Mouse (Mus musculus) erythroid progenitor cell, adult 5-6 weeks (primary cell): ENCODE results near the gene Crebrf. TPM values are rescaled to one million over a fixed set of nuclear protein-coding genes. Genes with fewer than 3 reads are reported as not detected.

ENCODE experiments used
- ATAC-seq: replicated peaks from 2 replicates; pipeline ENCODE4 v1.8.0; 2016; ENCODE audit warnings: moderate number of reproducible peaks, mild to moderate bottlenecking, moderate TSS enrichment, inconsistent platforms; ENCODE audit not compliant: poor library complexity, low FRiP score, severe bottlenecking
- total RNA-seq, 2 experiments: library from RNA; stranded (forward) in 1 of 2; stranded (reverse) in 1 of 2; fragments of 150-400 nt in 1 of 2; fragments of 186-747, 209-891 nt in 1 of 2; gene quantifications; 2 replicates each; pipeline versions ENCODE4 v1.2.3 to v1.2.4; 2015 to 2017; ENCODE audit warnings: low replicate concordance in 2 of 2

The Crebrf gene
- total RNA-seq, 2 experiments from 2014 or later = 9.6 to 10.4 TPM

DNA sequence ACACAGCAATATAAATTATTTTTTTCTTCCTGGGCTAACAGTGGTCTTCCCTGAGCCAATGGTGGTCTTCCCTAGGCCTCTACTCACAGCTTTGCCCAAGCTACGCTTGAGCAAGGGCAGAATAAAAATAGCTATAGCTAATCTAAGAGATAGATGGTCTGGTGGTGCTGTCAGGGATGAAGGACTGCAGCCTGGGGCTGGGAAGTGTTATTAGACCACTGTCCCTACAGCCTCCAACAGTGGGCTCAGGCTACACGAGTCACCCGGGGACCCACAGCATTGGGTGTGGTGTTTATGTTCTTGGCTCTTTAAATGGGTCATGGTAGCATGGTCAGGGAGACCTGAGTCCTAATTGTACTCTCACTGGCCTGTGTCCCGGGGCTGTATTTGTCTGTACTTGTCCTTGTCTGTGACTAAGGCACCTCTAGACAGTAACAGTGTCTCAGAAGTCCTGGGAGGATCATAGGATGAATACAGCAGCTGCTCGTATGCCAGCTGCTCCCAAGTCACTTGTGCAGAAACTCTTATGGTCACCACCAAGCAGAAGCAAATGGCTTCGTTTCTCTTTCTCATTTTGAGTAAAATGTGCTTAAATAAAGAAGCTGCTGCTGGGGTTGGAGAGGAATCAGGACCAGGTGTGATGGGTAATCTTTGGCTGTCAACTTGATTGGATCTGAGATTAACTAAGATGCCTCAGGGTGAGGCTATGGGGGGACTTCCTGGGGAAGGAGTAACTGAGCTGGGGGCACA, 82.1 kb downstream of the Crebrf start:
- ATAC-seq = no peak

DNA sequence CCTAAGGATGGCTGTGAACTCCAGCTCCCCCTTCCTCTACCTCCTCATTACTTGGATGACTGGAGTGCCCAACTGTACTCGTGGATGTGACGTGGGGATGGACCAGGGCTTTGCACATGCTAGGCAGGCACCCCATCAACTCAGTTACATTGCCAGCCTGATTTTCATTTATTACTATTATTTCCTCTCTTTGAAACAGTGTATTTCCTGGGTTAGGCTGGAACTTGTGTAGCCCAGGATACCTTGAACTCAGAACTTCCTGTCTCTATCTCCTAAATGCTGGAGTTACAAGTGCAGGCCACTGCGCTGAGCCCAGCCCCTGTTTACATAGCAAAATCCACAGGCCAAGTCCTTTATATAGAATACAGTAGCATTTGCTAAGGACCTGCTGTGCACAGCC, 87.4 kb downstream of the Crebrf start:
- ATAC-seq = no peak

DNA sequence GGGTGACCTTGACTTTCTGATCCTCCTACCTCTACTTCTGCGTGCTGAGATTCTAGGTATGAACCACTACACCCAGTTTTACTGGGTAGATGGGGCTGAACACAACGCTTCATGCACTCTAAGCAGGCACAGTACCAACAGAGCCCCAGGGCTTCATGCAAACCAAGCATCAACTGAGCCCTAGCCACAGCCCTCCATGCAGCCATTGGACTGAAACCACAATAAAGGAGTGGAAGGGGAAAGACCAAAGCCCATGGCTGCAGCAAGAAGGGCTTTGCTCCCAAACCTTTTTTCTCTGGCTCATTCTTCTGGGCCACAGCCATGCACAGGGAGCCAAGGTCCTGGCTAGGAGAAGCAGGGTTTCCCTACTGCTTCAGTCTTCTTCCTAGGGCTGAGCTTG, 97.2 kb downstream of the Crebrf start:
- no peak for ATAC-seq

DNA sequence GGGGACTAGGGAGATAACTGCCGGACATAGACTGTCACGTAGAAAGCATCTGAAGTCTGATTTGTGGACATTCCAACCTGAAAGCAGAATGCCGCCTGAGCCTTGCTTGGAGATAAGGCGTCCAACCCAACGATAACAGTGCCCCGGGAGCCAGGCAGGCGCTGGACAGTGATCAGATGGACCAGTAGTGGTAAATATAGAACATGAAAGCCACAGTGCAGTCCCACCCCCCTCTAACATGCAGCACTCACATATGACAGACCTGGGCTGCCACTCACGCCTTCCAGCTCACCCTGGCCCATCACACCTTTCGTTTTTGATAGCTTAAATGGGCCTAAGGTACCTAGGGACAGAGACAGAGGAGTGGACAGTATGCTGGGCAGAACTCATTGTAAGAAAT, 98.0 kb downstream of the Crebrf start:
- ATAC-seq = no peak

DNA sequence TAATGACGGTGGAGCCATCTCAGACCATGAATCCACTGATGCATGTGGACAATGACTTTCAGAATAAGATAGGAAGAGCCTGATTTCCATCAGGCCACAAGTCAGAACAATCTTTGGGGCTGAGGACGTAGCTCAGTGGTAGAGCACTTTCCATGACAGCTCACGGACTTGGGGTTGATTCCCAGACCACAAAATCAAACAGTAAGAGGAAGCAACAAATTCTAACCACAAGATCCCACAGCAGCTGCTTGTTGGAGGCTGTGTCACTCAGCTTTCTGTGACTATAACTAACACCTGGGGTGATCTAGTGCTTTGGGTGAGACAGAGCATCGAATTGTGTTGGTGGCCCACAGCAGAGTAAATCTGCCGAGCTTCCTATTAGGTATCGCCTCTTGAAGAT, 101.4 kb downstream of the Crebrf start:
- no peak for ATAC-seq

DNA sequence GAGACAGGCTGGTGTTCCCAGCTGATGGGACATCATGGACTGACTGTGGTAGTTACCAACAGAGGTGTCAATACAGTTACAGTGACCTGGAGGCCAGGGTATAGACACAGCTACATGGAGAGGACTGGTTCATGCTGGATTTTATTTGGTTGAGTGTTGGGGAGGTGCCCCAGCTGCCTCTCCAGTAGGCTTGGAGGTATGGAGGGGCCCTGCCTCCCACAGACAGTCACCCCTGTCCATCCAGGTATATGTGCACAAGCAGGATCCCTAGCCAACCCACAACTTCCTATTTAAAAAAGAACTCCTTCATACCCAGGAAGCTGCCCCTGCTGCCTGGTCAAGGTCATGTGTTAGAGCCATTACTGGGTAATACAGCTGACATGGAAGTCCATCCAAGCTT, 102.3 kb downstream of the Crebrf start:
- ATAC-seq = no peak

DNA sequence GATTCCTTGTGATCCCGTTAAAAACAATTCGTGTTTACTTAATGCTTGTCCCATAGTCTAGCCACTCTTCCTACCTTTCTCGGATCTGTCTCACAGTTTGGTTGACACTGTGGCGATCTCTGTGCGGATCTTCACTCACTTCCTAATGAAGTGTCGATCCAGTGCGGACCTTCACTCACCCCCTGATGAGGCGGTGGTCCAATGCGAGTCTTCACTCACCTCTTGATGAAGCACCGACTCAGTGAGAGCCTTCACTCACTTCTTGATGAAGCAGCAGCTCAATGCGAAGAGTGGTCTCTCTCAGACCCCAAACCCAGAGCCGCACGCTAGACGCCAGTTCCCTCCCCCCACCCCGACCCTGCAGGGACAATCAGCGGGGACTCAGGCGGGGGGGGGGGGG, 110.7 kb downstream of the Crebrf start:
- ATAC-seq = no peak

Other genes starting within 250 kb of the Crebrf start
- gene Ergic1, start 154.2 kb upstream of the Crebrf start, total RNA-seq (2015; ENCODE audit: low replicate concordance) = 6.7 and 12.6 TPM in 2 replicates
- gene Ergic1, start 154.2 kb upstream of the Crebrf start, total RNA-seq (2017; ENCODE audit: low replicate concordance) = 3.7 and 3.9 TPM in 2 replicates
- 156 and 175 TPM in 2 replicates for gene Dusp1, start 153.5 kb upstream of the Crebrf start, total RNA-seq (2015; ENCODE audit: low replicate concordance)
- gene Dusp1, start 153.5 kb upstream of the Crebrf start, total RNA-seq (2017; ENCODE audit: low replicate concordance) = 20.0 and 35.4 TPM in 2 replicates
- gene Atp6v0e, start 52.4 kb upstream of the Crebrf start, total RNA-seq (2015; ENCODE audit: low replicate concordance) = 77.1 and 104 TPM in 2 replicates
- 81.9 and 122 TPM in 2 replicates for gene Atp6v0e, start 52.4 kb upstream of the Crebrf start, total RNA-seq (2017; ENCODE audit: low replicate concordance)
- 18.0 and 18.9 TPM in 2 replicates for gene Bnip1, start 65.4 kb downstream of the Crebrf start, total RNA-seq (2015; ENCODE audit: low replicate concordance)
- gene Bnip1, start 65.4 kb downstream of the Crebrf start, total RNA-seq (2017; ENCODE audit: low replicate concordance) = 13.9 and 16.8 TPM in 2 replicates
- gene Nkx2-5, start 129.4 kb downstream of the Crebrf start, total RNA-seq (2015; ENCODE audit: low replicate concordance) = not detected in 2 replicates
- not detected in 2 replicates for gene Nkx2-5, start 129.4 kb downstream of the Crebrf start, total RNA-seq (2017; ENCODE audit: low replicate concordance)
- gene Kifc5b, start 201.4 kb downstream of the Crebrf start, total RNA-seq (2015; ENCODE audit: low replicate concordance) = 34.8 and 41.4 TPM in 2 replicates
- 197 and 257 TPM in 2 replicates for gene Kifc5b, start 201.4 kb downstream of the Crebrf start, total RNA-seq (2017; ENCODE audit: low replicate concordance)
- gene Phf1, start 217.4 kb downstream of the Crebrf start, total RNA-seq (2015; ENCODE audit: low replicate concordance) = 23.1 and 29.6 TPM in 2 replicates
- 19.4 and 34.5 TPM in 2 replicates for gene Phf1, start 217.4 kb downstream of the Crebrf start, total RNA-seq (2017; ENCODE audit: low replicate concordance)
- 54.9 and 88.3 TPM in 2 replicates for gene Cuta, start 223.9 kb downstream of the Crebrf start, total RNA-seq (2015; ENCODE audit: low replicate concordance)
- 8.2 and 9.3 TPM in 2 replicates for gene Cuta, start 223.9 kb downstream of the Crebrf start, total RNA-seq (2017; ENCODE audit: low replicate concordance)
- gene Syngap1, start 225.6 kb downstream of the Crebrf start, total RNA-seq (2015; ENCODE audit: low replicate concordance) = 3.8 and 4.3 TPM in 2 replicates
- 11.7 and 14.4 TPM in 2 replicates for gene Syngap1, start 225.6 kb downstream of the Crebrf start, total RNA-seq (2017; ENCODE audit: low replicate concordance)